Mouse (Mus musculus) heart, postnatal 14 days (tissue): ENCODE results near the gene Heatr9. TPM values are rescaled to one million over a fixed set of nuclear protein-coding genes. Genes with fewer than 3 reads are reported as not detected.
"Not testable (repeated sequence)": the region's sequence is repeated elsewhere in the genome, so short reads cannot be mapped to it uniquely, and the experiment has no call there.

Experiments
- DNase-seq, 2 experiments: peaks; one replicate each; pipeline ENCODE4 v3.0.0; 2021 to 2022
- intact Hi-C: fragments of 180-260 bp; cut with DNase I; formaldehyde crosslinking; loops from one replicate; pipeline ENCODE4 v1.15.1; 2025
- long read RNA-seq, 2 experiments: library from polyadenylated mRNA; stranded (forward); transcript quantifications; one replicate each; pipeline ENCODE4 v2.0.0; 2021
- total RNA-seq, 2 experiments: library from RNA; stranded (reverse); gene quantifications; 2 replicates each; pipeline ENCODE4 v1.2.3; 2021

Heatr9 gene
- total RNA-seq = not detected
- long read RNA-seq, experiment 1 = 0 reads
- long read RNA-seq, experiment 2 = 0 reads

DNA sequence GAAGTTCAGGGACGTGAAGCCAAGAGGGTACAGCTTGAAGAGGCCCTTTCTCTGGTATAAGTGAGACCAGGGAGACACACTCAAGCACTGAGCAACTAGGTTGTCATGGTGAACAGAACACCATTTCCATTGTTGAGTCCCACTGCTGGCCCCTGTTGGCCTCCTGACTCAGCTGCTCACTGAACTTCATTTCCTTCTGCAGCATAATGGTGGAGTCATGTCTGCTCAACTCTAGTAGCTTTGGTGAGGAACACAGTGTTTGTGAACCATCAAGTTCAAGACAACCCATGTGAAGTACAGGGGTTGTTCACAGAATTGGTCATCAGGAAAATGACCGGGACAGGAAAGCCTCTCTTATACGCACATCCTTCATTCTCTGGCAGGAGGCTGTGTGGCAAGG is at the start of gene Heatr9:
Heatr9 (minus strand) TSS at position 101 of the 400 bp plus-strand sequence.
- intact Hi-C loops = no loop called here
- DNase-seq = no peak

DNA sequence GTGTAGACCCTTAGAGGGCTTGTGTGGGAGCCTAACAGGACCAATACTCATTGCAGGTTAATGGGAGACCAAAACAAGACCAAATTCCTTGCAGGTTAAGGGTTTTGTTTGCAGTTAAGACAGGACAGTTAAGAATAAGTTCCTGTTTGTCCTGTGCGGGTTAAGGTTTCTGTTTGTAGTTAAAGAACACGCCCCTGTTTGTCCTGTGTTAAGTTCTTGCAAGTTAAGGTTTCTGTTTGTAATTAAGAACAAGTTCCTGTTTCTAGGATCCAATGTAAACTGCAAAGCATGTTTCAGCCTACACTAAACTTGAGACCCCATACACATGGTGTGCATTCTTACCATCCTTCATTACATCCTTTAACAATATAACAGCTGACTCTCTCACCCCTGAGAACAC is 48.2 kb upstream of the Heatr9 start:
- DNase-seq = no peak
- intact Hi-C loops = no loop called here

DNA sequence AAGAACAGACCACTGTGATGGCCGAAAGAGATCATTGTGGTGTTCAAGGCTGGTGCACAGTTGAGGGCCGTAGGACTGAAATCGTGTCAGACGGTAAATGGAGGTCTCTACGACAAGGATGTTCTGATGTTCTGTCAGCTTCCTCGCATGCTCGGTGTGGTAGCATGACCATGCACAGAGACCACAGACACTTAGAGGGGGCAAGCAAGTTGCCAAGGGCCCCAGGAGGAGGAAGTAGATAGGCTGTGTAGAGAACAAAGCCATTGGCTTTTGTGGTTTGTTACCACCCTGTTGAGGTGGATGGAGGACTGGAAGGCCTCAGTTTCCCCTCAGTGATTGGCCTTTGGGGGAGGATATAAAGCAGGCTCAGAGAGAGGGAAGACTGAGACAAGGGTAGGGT is 47.3 kb upstream of the Heatr9 start:
- intact Hi-C loops = no loop called here
- no peak for DNase-seq

DNA sequence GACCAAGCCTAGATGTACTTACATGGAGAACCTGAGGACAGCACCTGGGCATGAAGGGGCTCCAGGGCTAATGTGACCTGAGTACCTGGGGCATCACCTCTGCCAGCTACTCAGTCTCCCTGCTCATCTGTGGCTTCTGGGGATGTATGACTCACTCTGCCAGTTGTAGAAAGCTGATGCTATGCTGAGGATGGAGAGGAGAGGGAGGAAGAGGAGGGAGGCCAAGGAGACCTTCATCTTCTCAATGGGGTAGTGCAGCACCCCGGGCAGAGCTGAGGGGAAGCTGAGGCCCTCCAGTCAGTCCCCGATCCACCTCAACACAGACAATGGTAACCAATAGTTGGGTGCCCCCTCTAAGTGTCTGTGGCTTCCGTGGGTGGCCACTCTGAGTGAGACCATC is 46.8 kb upstream of the Heatr9 start:
- intact Hi-C loops = no loop called here
- no peak for DNase-seq

DNA sequence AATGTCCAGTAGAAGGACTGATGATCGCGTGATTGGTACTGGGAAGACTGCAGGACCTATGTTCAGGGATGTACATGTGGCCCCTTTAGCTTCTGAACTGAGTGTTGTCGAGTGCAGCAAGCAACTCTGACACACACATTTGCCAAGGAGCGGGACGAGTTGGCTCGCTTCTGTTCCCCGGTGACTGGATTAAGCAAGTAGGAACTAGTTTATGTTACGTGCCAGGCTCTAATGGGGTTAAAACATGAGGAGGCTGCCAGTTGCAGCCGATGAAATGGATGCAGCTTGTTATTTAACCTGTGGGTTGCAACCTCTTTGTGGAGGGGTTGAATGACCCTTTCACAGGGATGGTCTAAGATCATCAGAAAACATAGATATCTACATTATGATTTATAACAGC is 46.1 kb upstream of the Heatr9 start:
- no peak for DNase-seq
- intact Hi-C loops = no loop called here

DNA sequence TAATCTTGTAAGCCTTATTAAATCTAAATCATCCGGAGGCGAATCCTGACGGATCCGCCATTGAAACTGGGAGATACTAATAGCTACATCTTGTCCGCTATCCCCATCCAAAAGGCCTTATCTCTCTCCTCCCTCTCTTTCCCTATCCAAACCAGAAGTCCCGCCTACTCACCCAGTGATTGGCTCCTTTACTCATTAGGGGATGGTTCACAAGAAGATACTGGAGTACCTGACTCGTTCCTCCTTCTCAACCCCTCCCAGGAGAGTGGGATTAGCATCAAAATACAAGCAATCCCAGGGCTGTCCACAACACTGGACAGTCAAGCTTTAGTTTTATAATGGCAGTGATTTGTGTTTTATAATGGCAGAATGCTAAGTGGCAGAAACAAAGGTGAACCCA is 45.3 kb upstream of the Heatr9 start:
- intact Hi-C loops = no loop called here
- no peak for DNase-seq

DNA sequence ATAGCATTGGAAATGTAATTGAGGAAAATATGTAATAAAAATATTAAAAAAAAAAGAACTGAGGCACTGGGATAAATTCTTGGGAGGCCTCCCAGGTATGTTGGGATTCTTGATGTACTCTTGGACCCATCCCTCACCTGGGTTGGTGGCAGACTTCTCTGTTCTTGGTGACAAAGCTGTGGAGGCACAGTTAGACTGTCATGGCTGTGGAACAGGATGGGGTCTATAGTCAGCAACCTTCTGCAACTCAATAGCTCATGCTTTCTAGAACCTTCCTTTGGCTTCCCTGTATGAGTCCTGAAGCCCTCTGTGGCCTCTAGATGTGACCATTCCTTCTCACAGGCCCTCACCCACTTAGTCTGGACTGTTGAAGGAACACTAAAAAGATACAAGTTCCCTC is 44.6 kb upstream of the Heatr9 start:
- DNase-seq = no peak
- intact Hi-C loops = no loop called here

DNA sequence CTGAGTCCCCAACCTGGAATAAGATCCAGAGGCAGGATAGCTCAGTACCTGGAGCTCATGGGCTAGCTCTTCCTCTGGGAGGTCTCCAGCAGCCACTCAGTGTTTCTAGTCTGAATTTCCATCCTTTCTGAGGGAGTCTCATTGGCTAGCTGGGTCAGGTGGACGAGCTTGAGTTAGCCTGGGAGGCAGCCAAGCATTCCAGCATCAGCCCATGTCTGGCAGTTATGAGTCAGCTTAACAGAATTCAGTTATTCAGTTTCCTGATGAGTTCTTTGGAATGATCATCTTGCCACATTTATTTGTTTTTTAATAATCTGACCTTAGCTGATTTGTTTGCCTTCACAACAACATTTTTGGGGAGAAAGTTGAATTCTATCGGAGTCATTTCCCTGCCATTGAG is 41.8 kb upstream of the Heatr9 start:
- DNase-seq = peak in 1 of 2 experiments; percentile 43

DNA sequence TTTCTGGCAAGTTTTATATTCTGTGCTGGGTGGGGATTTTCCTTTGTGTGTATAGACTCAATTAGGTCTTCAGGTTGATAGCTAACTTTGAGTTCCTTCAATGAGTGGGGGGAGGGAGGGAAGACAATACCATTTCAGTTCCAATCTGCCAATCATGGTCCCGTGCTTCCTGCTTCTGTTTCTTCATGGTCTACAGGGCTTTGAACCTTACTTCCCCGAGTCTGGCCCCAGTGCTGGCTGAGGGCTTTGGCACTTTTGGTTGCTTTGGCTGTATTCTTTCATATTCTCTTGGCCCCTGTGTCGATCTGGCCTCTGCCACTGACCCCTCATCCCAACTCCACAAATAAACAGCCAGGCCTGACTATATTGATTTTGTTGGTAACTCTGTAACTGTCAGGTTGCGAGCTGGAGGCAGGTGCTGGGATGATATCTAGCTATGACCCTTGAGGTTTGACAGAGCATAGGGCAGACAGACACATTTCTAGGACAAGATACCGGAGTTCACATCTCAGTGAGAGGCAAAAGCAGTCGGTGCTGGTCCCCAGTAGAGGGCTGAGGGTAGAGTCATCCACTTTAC is 40.4 kb upstream of the Heatr9 start:
- intact Hi-C loops = no loop called here

More for the DNA sequence above, 41.8 kb upstream of the Heatr9 start:
- intact Hi-C loops = no loop called here

DNA sequence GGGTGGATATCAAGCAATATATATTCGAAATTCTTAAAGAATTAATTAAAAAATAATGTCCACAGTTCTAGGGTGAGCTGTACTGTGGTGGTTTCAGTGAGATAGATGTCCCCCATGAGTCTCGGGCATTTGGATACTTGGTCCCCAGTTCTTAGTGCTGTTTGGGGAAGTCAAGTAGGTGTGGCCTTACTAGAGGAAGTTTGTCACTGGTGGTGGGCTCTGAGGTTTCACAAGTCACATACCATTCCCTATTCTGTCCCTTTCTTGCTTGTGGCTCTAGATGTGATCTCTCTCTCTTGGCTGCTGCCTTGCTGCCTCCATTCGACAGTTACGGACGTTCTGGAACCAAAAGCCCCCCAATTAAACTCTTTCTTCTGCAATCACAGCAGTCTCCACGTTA is 38.4 kb upstream of the Heatr9 start:
- no peak for DNase-seq
- intact Hi-C loops = no loop called here

More for the DNA sequence above, 40.4 kb upstream of the Heatr9 start:
- no peak for DNase-seq

DNA sequence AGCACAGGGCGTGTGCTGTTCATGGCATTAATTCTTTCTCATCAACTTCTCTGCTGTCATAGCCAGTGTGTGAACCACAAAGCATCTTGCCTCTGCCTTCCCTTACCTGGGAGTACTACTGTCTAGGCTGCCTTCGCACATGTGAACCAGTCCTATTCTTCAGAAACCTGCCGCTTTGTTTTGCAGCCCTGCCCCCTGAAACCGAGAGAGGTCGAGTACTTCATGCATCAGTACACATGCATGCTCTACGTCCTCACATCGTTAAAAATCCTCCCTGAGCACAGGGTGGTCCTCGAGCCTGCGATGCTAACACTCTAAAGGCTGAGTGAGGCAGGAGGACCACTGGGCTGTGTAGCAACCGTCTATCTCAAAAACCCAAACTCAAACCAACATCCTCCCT is 35.1 kb upstream of the Heatr9 start:
- DNase-seq = no peak
- intact Hi-C loops = loop anchor here (2.0 kb wide), 1 partner anchor 76 kb away; no protein-coding TSS in a partner anchor

DNA sequence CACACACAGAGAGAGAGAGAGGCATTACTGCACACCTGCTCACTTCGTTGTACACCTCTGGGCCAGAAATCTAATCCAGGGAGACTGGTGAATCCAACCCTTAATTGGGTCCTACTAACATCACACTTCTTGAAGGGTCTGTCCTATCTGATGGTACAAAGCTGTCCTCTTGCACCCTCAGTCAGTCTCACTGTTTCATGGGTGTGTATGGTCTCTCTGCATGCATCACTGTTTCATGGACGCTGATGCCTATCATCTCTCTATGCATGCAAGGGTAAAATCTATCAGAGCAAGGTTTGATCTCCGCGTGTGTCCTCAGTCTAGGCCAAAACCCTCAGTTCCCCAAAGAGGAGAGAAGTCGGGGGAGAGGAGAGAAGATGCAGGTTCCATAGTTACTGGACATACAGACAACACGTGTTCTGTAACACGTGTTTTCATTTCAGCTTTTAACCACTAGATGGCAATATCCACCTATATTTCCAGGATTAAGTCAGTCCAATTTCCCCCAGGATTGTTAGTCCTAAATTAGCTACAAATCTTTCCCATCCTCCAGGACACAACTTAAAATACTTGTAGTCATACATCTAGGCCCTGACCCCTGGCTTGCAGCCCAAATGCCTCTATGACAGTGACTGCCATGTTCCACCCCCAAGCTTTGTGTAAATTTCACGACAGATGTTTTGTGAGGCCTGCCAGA is 34.3 kb upstream of the Heatr9 start:
- intact Hi-C loops = loop anchor here (1.0 to 2.0 kb wide), 2 partner anchors 77 to 183 kb away; no protein-coding TSS in a partner anchor
- peak; percentile 46 to 55 for DNase-seq

DNA sequence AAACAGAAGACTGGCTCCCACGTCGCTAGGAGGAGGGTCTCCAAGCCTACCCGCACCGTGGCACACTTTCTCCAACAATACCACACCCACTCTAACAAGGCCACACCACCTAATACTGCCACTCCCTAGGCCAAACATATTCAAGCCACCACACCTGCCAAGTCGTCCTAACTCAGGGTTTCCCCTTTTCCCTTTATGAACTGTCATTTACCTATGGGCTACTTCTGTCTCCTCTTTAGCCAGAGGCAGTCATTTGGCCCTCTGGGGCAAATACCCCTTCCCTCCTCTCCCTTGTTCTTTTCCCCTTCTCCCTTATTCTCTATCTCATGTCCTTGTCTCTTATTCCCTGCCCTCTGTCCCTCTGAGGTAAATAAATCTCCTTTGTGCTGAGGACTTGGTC is 29.7 kb upstream of the Heatr9 start:
- intact Hi-C loops = no loop called here
- no peak for DNase-seq

DNA sequence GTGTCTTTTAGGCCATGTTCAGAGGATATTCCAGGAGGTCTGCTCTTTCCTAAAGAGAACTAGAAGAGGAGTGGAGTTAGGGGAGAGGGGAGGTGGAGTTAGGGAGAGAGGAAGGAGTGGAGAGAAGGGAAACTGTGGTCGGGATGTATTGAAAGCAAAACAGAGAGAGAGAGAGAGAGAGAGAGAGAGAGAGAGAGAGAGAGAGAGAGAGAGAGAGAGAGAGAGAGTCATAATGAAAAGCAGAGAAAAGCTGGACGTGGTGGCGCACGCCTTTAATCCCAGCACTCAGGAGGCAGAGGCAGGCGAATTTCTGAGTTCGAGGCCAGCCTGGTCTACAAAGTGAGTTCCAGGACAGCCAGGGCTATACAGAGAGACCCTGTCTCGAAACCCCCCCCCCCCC is 29.1 kb upstream of the Heatr9 start:
- DNase-seq, intact Hi-C loops: not testable (repeated sequence)

DNA sequence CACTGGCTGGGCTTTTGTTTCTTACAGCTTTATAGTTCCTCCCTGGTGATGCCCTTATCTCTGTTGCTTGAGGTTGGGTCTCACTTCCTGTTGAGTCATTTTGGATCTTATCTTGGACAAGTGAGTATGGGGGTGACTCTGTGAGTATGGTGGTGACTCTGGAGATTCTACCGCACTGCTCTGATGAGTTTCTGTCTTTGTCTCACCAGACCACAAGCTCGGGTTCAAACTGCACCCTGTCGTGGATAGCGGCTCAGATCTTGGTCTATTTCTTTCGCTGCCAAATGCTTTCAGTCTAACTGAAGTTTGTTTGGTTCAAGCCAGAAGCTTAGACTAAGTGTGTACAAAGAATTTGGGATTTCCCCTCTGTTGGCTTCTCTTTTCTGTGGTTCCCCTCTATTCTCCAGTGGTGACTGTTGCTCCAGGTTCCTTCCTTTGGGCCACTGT is 28.2 kb upstream of the Heatr9 start:
- intact Hi-C loops = no loop called here

DNA sequence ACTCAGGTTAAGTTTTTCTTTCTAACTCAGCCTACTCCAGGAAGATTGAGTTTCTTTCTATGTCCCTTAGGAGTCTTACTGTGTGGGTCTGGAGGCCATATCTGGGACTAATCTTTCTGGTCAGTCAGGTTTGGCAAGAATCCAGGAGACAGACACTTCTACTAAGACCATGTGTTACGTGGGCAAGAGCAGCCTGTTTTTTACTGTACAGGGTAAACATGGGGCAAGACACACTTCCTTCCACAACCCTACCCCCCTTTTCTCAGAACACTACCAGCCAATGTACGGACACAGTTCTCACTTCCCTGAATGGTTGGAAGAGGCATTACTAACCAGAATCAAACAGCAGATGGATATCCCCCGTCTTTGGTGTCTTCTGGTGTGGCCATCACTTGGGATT is 22.2 kb upstream of the Heatr9 start:
- DNase-seq = no peak
- intact Hi-C loops = no loop called here

More for the DNA sequence above, 28.2 kb upstream of the Heatr9 start:
- no peak for DNase-seq

DNA sequence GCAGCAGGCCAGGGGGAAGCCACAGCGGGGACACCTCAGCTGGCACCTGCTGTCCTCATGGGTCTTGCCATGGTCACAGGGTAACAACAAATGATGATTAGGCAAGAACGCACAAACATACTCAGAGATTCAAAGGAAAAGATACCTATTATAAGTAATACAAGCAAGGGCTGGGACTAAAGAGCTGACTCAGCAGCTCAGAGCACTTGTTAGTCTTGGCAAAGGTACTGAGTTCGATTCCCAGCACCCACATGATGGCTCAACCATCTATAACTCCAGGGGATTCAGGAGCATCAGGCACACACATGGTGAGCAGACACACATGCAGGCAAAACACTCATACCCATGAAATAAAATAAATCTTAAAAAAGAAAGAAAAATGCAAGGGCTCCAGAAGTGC is 19.4 kb upstream of the Heatr9 start:
- no peak for DNase-seq
- intact Hi-C loops = no loop called here

DNA sequence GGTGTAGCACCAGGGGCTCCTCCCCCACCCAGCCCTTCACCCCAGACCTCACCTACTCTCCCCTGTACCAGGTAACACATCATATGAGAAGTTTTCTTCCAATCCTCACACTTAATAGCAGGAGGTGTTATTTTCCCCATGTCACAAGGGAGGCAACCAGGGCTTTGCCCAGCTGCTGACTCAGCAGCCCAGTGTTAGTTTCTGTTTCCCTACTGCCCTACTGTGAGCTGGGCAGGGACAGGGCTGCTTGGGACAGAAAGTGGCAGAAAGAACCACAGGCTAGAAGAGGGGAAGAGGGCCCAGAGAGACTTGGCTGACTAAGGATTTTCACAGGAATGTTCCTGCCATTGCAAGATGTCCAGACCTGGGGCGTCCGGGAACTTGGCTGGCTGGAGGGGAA is 19.0 kb upstream of the Heatr9 start:
- intact Hi-C loops = no loop called here
- no peak for DNase-seq

DNA sequence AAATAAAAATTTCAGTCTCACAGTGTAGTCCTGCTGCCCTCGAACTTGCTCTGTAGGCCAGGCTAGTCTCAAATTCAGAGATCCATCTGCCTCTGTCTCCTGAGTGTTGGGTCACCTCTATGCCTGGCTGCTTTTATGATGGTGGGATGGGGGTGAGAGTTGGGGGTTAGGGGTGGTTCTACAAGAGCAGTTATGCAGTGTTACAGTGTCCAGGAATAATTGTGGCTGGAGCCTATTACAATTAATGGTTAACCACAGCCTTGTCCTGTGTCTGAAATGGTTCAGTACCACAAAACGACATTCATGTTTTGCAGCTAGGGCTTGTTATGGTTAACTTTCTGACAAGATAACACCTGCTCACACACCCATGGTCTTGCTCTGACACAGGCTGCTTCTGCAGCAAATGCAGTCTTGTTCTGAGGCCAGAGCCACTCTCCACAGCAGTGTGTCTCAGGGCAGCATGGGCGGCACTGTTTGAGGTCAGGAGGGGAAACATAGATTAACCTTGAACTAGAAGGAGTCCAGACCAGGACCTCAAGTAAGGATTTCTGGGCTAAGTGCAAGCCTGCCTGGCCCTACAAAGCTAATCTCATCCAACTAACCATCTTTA is 16.8 kb upstream of the Heatr9 start:
- DNase-seq = no peak
- intact Hi-C loops = no loop called here

DNA sequence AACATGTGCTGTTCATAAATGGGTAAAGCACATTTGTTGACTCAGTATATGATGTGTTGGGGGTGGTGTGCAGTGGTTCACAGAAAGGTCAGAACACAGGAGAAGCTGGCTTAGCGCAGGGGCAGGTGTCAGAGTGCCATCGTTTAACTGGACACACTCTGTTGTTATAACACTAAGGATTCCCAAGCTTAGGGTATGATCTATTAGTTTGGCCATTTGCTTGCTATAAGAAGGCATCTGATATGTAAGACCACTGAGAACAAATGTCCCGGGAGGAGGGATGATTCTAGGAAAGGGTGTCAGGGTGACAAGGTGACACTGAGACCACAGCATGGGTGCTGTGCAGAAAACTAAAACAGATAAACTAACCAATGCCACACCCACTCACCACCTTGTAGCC is 14.9 kb upstream of the Heatr9 start:
- intact Hi-C loops = no loop called here
- DNase-seq = no peak

DNA sequence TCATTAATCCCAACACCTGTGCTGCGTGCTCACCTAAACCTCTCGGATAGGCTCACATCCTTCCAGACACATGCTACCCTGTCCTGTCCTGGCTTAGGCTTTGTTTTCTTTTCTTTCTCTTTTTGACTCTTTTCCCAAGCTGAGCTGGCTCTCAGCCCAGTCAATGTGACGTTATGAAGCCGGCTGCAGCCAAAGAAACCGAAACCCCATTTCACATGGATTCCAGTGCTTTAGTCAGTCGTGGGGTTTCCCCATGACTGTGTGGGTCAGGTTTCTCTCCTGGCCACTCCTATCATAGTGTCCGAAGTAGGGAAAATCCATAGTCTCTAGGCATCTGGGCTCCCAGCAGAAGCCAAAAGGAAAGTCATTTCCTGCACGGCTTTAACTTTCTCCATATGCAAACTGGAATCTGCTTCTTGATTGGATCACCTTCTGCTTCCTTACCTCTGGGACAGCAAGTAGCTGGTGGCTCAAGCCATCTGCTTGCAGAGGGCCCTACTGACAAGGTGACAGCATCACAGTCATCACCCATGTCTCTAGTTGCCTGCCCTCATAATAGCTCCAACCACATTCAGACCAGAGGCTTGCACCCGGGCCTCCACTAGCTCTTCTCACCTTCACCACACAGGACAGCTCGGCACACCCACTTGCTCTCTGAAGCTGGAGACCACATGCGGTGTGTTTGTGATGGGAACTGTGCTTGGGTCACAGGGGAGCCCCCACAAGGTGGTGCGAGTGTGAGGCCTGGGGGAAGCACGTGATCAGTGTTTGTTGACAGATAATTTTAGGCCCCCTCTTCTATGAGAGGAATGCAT is 12.8 kb upstream of the Heatr9 start:
- intact Hi-C loops = no loop called here
- DNase-seq = peak; percentile 69 to 85
